Mouse (Mus musculus): ENCODE measurements around the gene Pgbd5. TPM values are rescaled to one million over a fixed set of nuclear protein-coding genes. Genes with fewer than 3 reads are reported as not detected.

Pgbd5 gene
- polyA plus RNA-seq, 1 experiment from 2014 or later, result 6.1 TPM

- Histone ChIP-seq H3K27me3 (ENCODE audit: control insufficient read depth, insufficient read depth, low read length) (no peaks in the 10 kb centered on the region), H3K27ac (ENCODE audit: low read depth, low read length) (no peak overlapping the region), H3K9ac (ENCODE audit: low read length) (no peak overlapping the region), H3K4me1 (ENCODE audit: control insufficient read depth, insufficient read depth, low read length) (peaks cover 5% of the 10 kb centered on the region; the same call in 1 of the 2 replicates), H3K4me2 (ENCODE audit: low read depth) (no peak overlapping the region), H3K9me3 (ENCODE audit: control insufficient read depth, low read length) (no peaks in the 10 kb centered on the region; the same call in 1 of the 2 replicates), H3K4me3 (ENCODE audit: low read depth, low read length) (no peak overlapping the region), H3K36me3 (ENCODE audit: control insufficient read depth, insufficient read depth, low read length) (no peaks in the 10 kb centered on the region)
- ATAC-seq (ENCODE audit: insufficient read depth, low FRiP score, low TSS enrichment) (no peak), DNase-seq (ENCODE audit: low spot score) (peak; percentile 67)
- 55% methylated on average over 3 of the region's 3 CpGs for WGBS
These were observed 35.6 kb downstream of the Pgbd5 start for GRCm38 (mm10) chr8:124403876-124404275.

GRCm38 (mm10) chr8:124399403-124399861 is 40.0 kb downstream of the Pgbd5 start:
- Histone ChIP-seq H3K9ac (ENCODE audit: low read length) (no peak overlapping the region), H3K27ac (ENCODE audit: low read depth, low read length) (no peak overlapping the region), H3K9me3 (ENCODE audit: control insufficient read depth, low read length) (no peaks in the 10 kb centered on the region), H3K27me3 (ENCODE audit: control insufficient read depth, insufficient read depth, low read length) (no peaks in the 10 kb centered on the region), H3K36me3 (ENCODE audit: control insufficient read depth, insufficient read depth, low read length) (no peaks in the 10 kb centered on the region), H3K4me3 (ENCODE audit: low read depth, low read length) (no peak overlapping the region), H3K4me2 (ENCODE audit: low read depth) (no peak overlapping the region), H3K4me1 (ENCODE audit: control insufficient read depth, insufficient read depth, low read length) (0 out of 2 replicates have a peak, but pooled peaks cover 1% of the 10 kb centered on the region)
- 87% methylated on average over 11 of the region's 11 CpGs for WGBS
- no peak for DNase-seq (ENCODE audit: low spot score)
- ATAC-seq (ENCODE audit: insufficient read depth, low FRiP score, low TSS enrichment), result no peak

- H3K9me3 ChIP-seq (ENCODE audit: control insufficient read depth, low read length), result no peaks in the 10 kb centered on the region
- H3K27ac ChIP-seq (ENCODE audit: low read depth, low read length), result no peak overlapping the region
- DNase-seq (ENCODE audit: low spot score) (peak; percentile 64), ATAC-seq (ENCODE audit: insufficient read depth, low FRiP score, low TSS enrichment) (no peak)
- no peaks in the 10 kb centered on the region for H3K4me1 ChIP-seq (ENCODE audit: control insufficient read depth, insufficient read depth, low read length)
- H3K27me3 ChIP-seq (ENCODE audit: control insufficient read depth, insufficient read depth, low read length), result no peaks in the 10 kb centered on the region
- no peak overlapping the region for H3K4me3 ChIP-seq (ENCODE audit: low read depth, low read length)
- H3K9ac ChIP-seq (ENCODE audit: low read length), result no peak overlapping the region
- H3K36me3 ChIP-seq (ENCODE audit: control insufficient read depth, insufficient read depth, low read length), result no peaks in the 10 kb centered on the region
- no peak overlapping the region for H3K4me2 ChIP-seq (ENCODE audit: low read depth)
- 34% methylated on average over 12 of the region's 12 CpGs for WGBS
These were observed 40.5 kb downstream of the Pgbd5 start for GRCm38 (mm10) chr8:124398843-124399402.

- DNase-seq (ENCODE audit: low spot score), result no peak
- H3K36me3 ChIP-seq (ENCODE audit: control insufficient read depth, insufficient read depth, low read length), result no peaks in the 10 kb centered on the region
- no peak overlapping the region for H3K4me3 ChIP-seq (ENCODE audit: low read depth, low read length)
These were observed 42.0 kb downstream of the Pgbd5 start for GRCm38 (mm10) chr8:124397321-124398065.

GRCm38 (mm10) chr8:124396531-124396930 is 42.9 kb downstream of the Pgbd5 start:
- no peak overlapping the region for H3K4me2 ChIP-seq (ENCODE audit: low read depth)
- H3K27ac ChIP-seq (ENCODE audit: low read depth, low read length), result no peak overlapping the region
- ATAC-seq (ENCODE audit: insufficient read depth, low FRiP score, low TSS enrichment), result no peak
- no peaks in the 10 kb centered on the region for H3K36me3 ChIP-seq (ENCODE audit: control insufficient read depth, insufficient read depth, low read length)
- no peak for DNase-seq (ENCODE audit: low spot score)
- no peaks in the 10 kb centered on the region for H3K4me1 ChIP-seq (ENCODE audit: control insufficient read depth, insufficient read depth, low read length)
- no peaks in the 10 kb centered on the region for H3K9me3 ChIP-seq (ENCODE audit: control insufficient read depth, low read length)
- no peak overlapping the region for H3K9ac ChIP-seq (ENCODE audit: low read length)
- WGBS, result 79% methylated on average over 2 of the region's 2 CpGs
- no peak overlapping the region for H3K4me3 ChIP-seq (ENCODE audit: low read depth, low read length)
- no peaks in the 10 kb centered on the region for H3K27me3 ChIP-seq (ENCODE audit: control insufficient read depth, insufficient read depth, low read length)

More at GRCm38 (mm10) chr8:124397321-124398065, 42.0 kb downstream of the Pgbd5 start:
- H3K9me3 ChIP-seq (ENCODE audit: control insufficient read depth, low read length), result no peaks in the 10 kb centered on the region
- 91% methylated on average over 11 of the region's 11 CpGs for WGBS
- no peak for ATAC-seq (ENCODE audit: insufficient read depth, low FRiP score, low TSS enrichment)
- no peak overlapping the region for H3K4me2 ChIP-seq (ENCODE audit: low read depth)
- no peaks in the 10 kb centered on the region for H3K4me1 ChIP-seq (ENCODE audit: control insufficient read depth, insufficient read depth, low read length)
- H3K27ac ChIP-seq (ENCODE audit: low read depth, low read length), result no peak overlapping the region
- no peaks in the 10 kb centered on the region for H3K27me3 ChIP-seq (ENCODE audit: control insufficient read depth, insufficient read depth, low read length)
- H3K9ac ChIP-seq (ENCODE audit: low read length), result no peak overlapping the region

GRCm38 (mm10) chr8:124395392-124395791 is 44.1 kb downstream of the Pgbd5 start:
- H3K36me3 ChIP-seq (ENCODE audit: control insufficient read depth, insufficient read depth, low read length), result no peaks in the 10 kb centered on the region
- H3K4me2 ChIP-seq (ENCODE audit: low read depth), result no peak overlapping the region
- H3K27ac ChIP-seq (ENCODE audit: low read depth, low read length), result no peak overlapping the region
- WGBS, result 85% methylated on average over 7 of the region's 7 CpGs
- no peak overlapping the region for H3K9ac ChIP-seq (ENCODE audit: low read length)
- no peak overlapping the region for H3K4me3 ChIP-seq (ENCODE audit: low read depth, low read length)
- DNase-seq (ENCODE audit: low spot score), result no peak
- H3K4me1 ChIP-seq (ENCODE audit: control insufficient read depth, insufficient read depth, low read length), result no peaks in the 10 kb centered on the region
- H3K27me3 ChIP-seq (ENCODE audit: control insufficient read depth, insufficient read depth, low read length), result no peaks in the 10 kb centered on the region
- no peak for ATAC-seq (ENCODE audit: insufficient read depth, low FRiP score, low TSS enrichment)
- H3K9me3 ChIP-seq (ENCODE audit: control insufficient read depth, low read length), result no peaks in the 10 kb centered on the region

- Histone ChIP-seq H3K4me3 (ENCODE audit: low read depth, low read length) (no peak overlapping the region), H3K36me3 (ENCODE audit: control insufficient read depth, insufficient read depth, low read length) (no peaks in the 10 kb centered on the region), H3K27me3 (ENCODE audit: control insufficient read depth, insufficient read depth, low read length) (no peaks in the 10 kb centered on the region), H3K9me3 (ENCODE audit: control insufficient read depth, low read length) (no peaks in the 10 kb centered on the region), H3K27ac (ENCODE audit: low read depth, low read length) (no peak overlapping the region), H3K9ac (ENCODE audit: low read length) (no peak overlapping the region), H3K4me1 (ENCODE audit: control insufficient read depth, insufficient read depth, low read length) (no peaks in the 10 kb centered on the region), H3K4me2 (ENCODE audit: low read depth) (no peak overlapping the region)
- DNase-seq (ENCODE audit: low spot score), result no peak
- ATAC-seq (ENCODE audit: insufficient read depth, low FRiP score, low TSS enrichment), result no peak
- WGBS, result 80% methylated on average over 7 of the region's 7 CpGs
These were observed 44.5 kb downstream of the Pgbd5 start for GRCm38 (mm10) chr8:124394951-124395350.

GRCm38 (mm10) chr8:124393927-124394326 is 45.5 kb downstream of the Pgbd5 start:
- Histone ChIP-seq H3K27me3 (ENCODE audit: control insufficient read depth, insufficient read depth, low read length) (no peaks in the 10 kb centered on the region), H3K36me3 (ENCODE audit: control insufficient read depth, insufficient read depth, low read length) (no peaks in the 10 kb centered on the region), H3K9me3 (ENCODE audit: control insufficient read depth, low read length) (no peaks in the 10 kb centered on the region), H3K4me2 (ENCODE audit: low read depth) (no peak overlapping the region), H3K27ac (ENCODE audit: low read depth, low read length) (no peak overlapping the region), H3K9ac (ENCODE audit: low read length) (no peak overlapping the region), H3K4me3 (ENCODE audit: low read depth, low read length) (no peak overlapping the region), H3K4me1 (ENCODE audit: control insufficient read depth, insufficient read depth, low read length) (no peaks in the 10 kb centered on the region)
- no peak for ATAC-seq (ENCODE audit: insufficient read depth, low FRiP score, low TSS enrichment)
- WGBS, result 83% methylated on average over 4 of the region's 4 CpGs
- DNase-seq (ENCODE audit: low spot score), result no peak

- Histone ChIP-seq H3K36me3 (ENCODE audit: control insufficient read depth, insufficient read depth, low read length) (no peaks in the 10 kb centered on the region), H3K4me2 (ENCODE audit: low read depth) (no peak overlapping the region), H3K4me1 (ENCODE audit: control insufficient read depth, insufficient read depth, low read length) (no peaks in the 10 kb centered on the region), H3K9me3 (ENCODE audit: control insufficient read depth, low read length) (no peaks in the 10 kb centered on the region), H3K27ac (ENCODE audit: low read depth, low read length) (no peak overlapping the region), H3K9ac (ENCODE audit: low read length) (no peak overlapping the region), H3K27me3 (ENCODE audit: control insufficient read depth, insufficient read depth, low read length) (no peaks in the 10 kb centered on the region), H3K4me3 (ENCODE audit: low read depth, low read length) (no peak overlapping the region)
- no peak for ATAC-seq (ENCODE audit: insufficient read depth, low FRiP score, low TSS enrichment)
- 87% methylated on average over 5 of the region's 5 CpGs for WGBS
- DNase-seq (ENCODE audit: low spot score), result no peak
These were observed 46.4 kb downstream of the Pgbd5 start for GRCm38 (mm10) chr8:124393013-124393412.

Measured in neural tube, embryonic 11.5 days (tissue).